Mouse (Mus musculus): Measurements from ENCODE around the gene Cwf19l2. TPM values are rescaled to one million over a fixed set of nuclear protein-coding genes. Genes with fewer than 3 reads are reported as not detected.
"Not testable (repeated sequence)": the region's sequence is repeated elsewhere in the genome, so short reads cannot be mapped to it uniquely, and the experiment has no call there.

Gene Cwf19l2
- total RNA-seq (2021): 10 to 100 TPM; 14.3 to 14.4 TPM

- intact Hi-C loops (cut with DNase I): loop anchor here (2.0 to 10.0 kb wide), 2 partner anchors 69 to 971 kb away; partner anchors contain the start of genes Alkbh8 and Msantd4
- peak; percentile 77 to 80 for DNase-seq
Measured at GRCm38 (mm10) chr9:3403251-3404208, at the start of gene Cwf19l2. Gene Cwf19l2 (plus strand): TSS chr9:3403592.

- DNase-seq; intact Hi-C loops (cut with DNase I): not testable (repeated sequence)
Measured at GRCm38 (mm10) chr9:3376323-3376722, 27.1 kb upstream of the Cwf19l2 start.

GRCm38 (mm10) chr9:3404372-3404771 is 980 bp downstream of the Cwf19l2 start:
- intact Hi-C loops (cut with DNase I): loop anchor here (10.0 kb wide), 1 partner anchor 970 kb away; the partner anchor contains the start of gene Msantd4
- DNase-seq: peak; percentile 8 to 12

- DNase-seq; intact Hi-C loops (cut with DNase I): not testable (repeated sequence)
Measured at GRCm38 (mm10) chr9:3439555-3440300, 36.3 kb downstream of the Cwf19l2 start.

- intact Hi-C loops (cut with DNase I): no loop called here
- no peak for DNase-seq
Measured at GRCm38 (mm10) chr9:3471897-3472296, 68.5 kb downstream of the Cwf19l2 start.

GRCm38 (mm10) chr9:3518645-3519044 is 115.3 kb downstream of the Cwf19l2 start:
- no peak for DNase-seq
- intact Hi-C loops (cut with DNase I): no loop called here

GRCm38 (mm10) chr9:3519178-3519577 is 115.8 kb downstream of the Cwf19l2 start:
- intact Hi-C loops (cut with DNase I): no loop called here

GRCm38 (mm10) chr9:3521031-3521430 is 117.6 kb downstream of the Cwf19l2 start:
- no peak for DNase-seq
- intact Hi-C loops (cut with DNase I): loop anchor here (10.0 kb wide), 1 partner anchor 344 kb away; no protein-coding TSS in a partner anchor

More at GRCm38 (mm10) chr9:3519178-3519577, 115.8 kb downstream of the Cwf19l2 start:
- no peak for DNase-seq

Other genes with a start within 250 kb of the Cwf19l2 start
- 10 to 100 TPM; 13.6 to 18.4 TPM for gene Alkbh8, start 68.5 kb upstream of the Cwf19l2 start, total RNA-seq (2021)
- gene Gucy1a2, start 129.2 kb downstream of the Cwf19l2 start, total RNA-seq (2021): 1 to 10 TPM; 9.4 to 9.9 TPM